Mouse (Mus musculus): Measurements from ENCODE around the gene Pakap. TPM values are rescaled to one million over a fixed set of nuclear protein-coding genes. Genes with fewer than 3 reads are reported as not detected.

The Pakap gene
- polyA plus RNA-seq, 1 experiment from 2014 or later = 25.4 TPM

DNA sequence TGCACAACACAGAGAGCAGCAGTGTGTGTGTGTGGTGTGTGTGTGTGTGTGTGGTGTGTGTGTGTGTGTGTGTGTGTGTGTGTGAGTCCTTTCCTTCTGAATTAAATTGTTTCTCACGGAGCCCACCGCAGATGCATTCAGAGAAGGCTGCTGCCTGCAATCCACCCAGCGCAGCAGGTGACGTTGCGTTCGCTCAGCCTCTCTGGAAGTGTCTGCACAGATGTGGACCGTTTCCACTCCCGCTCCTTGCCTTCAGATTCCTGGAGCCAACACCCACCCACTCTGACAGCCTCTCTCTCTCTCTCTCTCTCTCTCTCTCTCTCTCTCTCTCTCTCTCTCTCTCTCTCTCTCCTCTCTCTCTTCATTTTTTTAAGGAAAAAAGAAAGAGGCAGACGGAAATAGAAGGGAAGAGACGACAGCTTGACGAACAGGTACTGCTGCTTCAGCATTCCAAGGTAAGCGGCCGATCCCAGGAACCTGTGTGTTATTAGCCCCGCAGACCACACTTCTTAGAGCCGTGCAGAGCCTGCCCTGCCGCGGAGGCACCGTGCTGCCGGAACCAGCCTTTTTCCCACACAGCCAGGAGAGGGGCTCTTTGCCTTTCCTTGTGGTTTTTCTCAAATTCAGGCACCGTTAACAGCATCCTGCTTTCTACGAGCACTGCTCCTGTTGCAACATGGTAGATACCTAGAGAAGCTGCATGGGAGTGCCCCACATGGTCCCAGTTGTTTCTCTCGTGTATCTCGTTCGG, 69.8 kb downstream of the Pakap start:
- 21% methylated on average over 24 of the region's 24 CpGs for WGBS
- peaks cover 36% of the 10 kb centered on the region for H3K4me1 ChIP-seq (ENCODE audit: control insufficient read depth, insufficient read depth, low read length)
- peak overlapping the region; percentile 30 for H3K4me3 ChIP-seq (ENCODE audit: low read depth, low read length)
- peak; percentile 67 for DNase-seq (ENCODE audit: low spot score)
- H3K9me3 ChIP-seq (ENCODE audit: control insufficient read depth, low read length) = no peaks in the 10 kb centered on the region
- ATAC-seq (ENCODE audit: low read depth) = peak; percentile 68; the same call in 1 of the 2 replicates
- no peaks in the 10 kb centered on the region for H3K27me3 ChIP-seq (replicated peaks; ENCODE audit: control insufficient read depth, insufficient read depth, low read length)
- H3K27ac ChIP-seq (replicated peaks; ENCODE audit: low read depth, low read length) = no peak overlapping the region
- no peaks in the 10 kb centered on the region for H3K36me3 ChIP-seq (ENCODE audit: control insufficient read depth, insufficient read depth, low read length)
- peak overlapping the region; percentile 60 for H3K9ac ChIP-seq (ENCODE audit: low read depth, low read length)
- peak overlapping the region; percentile 64 for H3K4me2 ChIP-seq (ENCODE audit: low read depth, low read length)

- Histone ChIP-seq H3K4me2 (ENCODE audit: low read depth, low read length) (no peak overlapping the region), H3K4me1 (ENCODE audit: control insufficient read depth, insufficient read depth, low read length) (peaks cover 30% of the 10 kb centered on the region), H3K9me3 (ENCODE audit: control insufficient read depth, low read length) (no peaks in the 10 kb centered on the region), H3K27ac (replicated peaks; ENCODE audit: low read depth, low read length) (no peak overlapping the region), H3K36me3 (ENCODE audit: control insufficient read depth, insufficient read depth, low read length) (no peaks in the 10 kb centered on the region), H3K4me3 (ENCODE audit: low read depth, low read length) (no peak overlapping the region), H3K27me3 (replicated peaks; ENCODE audit: control insufficient read depth, insufficient read depth, low read length) (no peaks in the 10 kb centered on the region), H3K9ac (ENCODE audit: low read depth, low read length) (no peak overlapping the region)
- WGBS = 78% methylated on average over 9 of the region's 9 CpGs
- ATAC-seq (ENCODE audit: low read depth) = no peak
- DNase-seq (ENCODE audit: low spot score) = no peak
Measured at GRCm38 (mm10) chr4:57638941-57639340, 71.0 kb downstream of the Pakap start.

GRCm38 (mm10) chr4:57640222-57640621, 72.2 kb downstream of the Pakap start:
- H3K4me2 ChIP-seq (ENCODE audit: low read depth, low read length) = no peak overlapping the region
- no peak overlapping the region for H3K9ac ChIP-seq (ENCODE audit: low read depth, low read length)
- no peak overlapping the region for H3K4me3 ChIP-seq (ENCODE audit: low read depth, low read length)
- H3K27me3 ChIP-seq (replicated peaks; ENCODE audit: control insufficient read depth, insufficient read depth, low read length) = no peaks in the 10 kb centered on the region
- 42% methylated on average over 7 of the region's 7 CpGs for WGBS
- DNase-seq (ENCODE audit: low spot score) (no peak), ATAC-seq (ENCODE audit: low read depth) (no peak)
- no peak overlapping the region for H3K27ac ChIP-seq (replicated peaks; ENCODE audit: low read depth, low read length)
- no peaks in the 10 kb centered on the region for H3K36me3 ChIP-seq (ENCODE audit: control insufficient read depth, insufficient read depth, low read length)
- H3K4me1 ChIP-seq (ENCODE audit: control insufficient read depth, insufficient read depth, low read length) = peaks cover 30% of the 10 kb centered on the region
- H3K9me3 ChIP-seq (ENCODE audit: control insufficient read depth, low read length) = no peaks in the 10 kb centered on the region

DNA sequence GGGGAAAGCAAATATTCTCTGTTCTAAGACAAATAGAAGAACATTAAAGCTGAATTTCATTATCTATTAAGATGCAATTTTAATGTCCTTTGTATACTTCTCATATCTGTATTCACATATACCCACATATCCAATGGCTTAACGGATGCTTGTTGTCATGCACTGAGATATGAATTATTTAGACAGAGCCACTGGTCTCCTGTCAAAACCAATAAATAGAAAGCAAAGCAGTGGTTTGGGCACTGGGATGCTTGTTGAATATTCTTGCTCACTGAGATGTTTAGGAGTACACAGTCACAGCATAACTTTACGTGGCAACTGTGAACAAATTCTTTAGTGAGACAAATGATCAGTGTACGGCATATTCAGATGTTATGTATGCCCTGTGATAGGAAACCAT, 73.0 kb downstream of the Pakap start:
- H3K36me3 ChIP-seq (ENCODE audit: control insufficient read depth, insufficient read depth, low read length) = no peaks in the 10 kb centered on the region
- no peak overlapping the region for H3K4me3 ChIP-seq (ENCODE audit: low read depth, low read length)
- peaks cover 29% of the 10 kb centered on the region for H3K4me1 ChIP-seq (ENCODE audit: control insufficient read depth, insufficient read depth, low read length)
- no peak for ATAC-seq (ENCODE audit: low read depth)
- DNase-seq (ENCODE audit: low spot score) = no peak
- H3K4me2 ChIP-seq (ENCODE audit: low read depth, low read length) = no peak overlapping the region
- H3K27me3 ChIP-seq (replicated peaks; ENCODE audit: control insufficient read depth, insufficient read depth, low read length) = no peaks in the 10 kb centered on the region
- H3K27ac ChIP-seq (replicated peaks; ENCODE audit: low read depth, low read length) = no peak overlapping the region
- H3K9me3 ChIP-seq (ENCODE audit: control insufficient read depth, low read length) = no peaks in the 10 kb centered on the region
- H3K9ac ChIP-seq (ENCODE audit: low read depth, low read length) = no peak overlapping the region
- WGBS = 86% methylated on average over 3 of the region's 3 CpGs

- Histone ChIP-seq H3K9ac (ENCODE audit: low read depth, low read length) (no peak overlapping the region), H3K4me3 (ENCODE audit: low read depth, low read length) (no peak overlapping the region), H3K27ac (replicated peaks; ENCODE audit: low read depth, low read length) (no peak overlapping the region), H3K9me3 (ENCODE audit: control insufficient read depth, low read length) (0 out of 2 replicates have a peak, but pooled peaks cover 3% of the 10 kb centered on the region), H3K27me3 (replicated peaks; ENCODE audit: control insufficient read depth, insufficient read depth, low read length) (no peaks in the 10 kb centered on the region), H3K4me2 (ENCODE audit: low read depth, low read length) (no peak overlapping the region), H3K4me1 (ENCODE audit: control insufficient read depth, insufficient read depth, low read length) (no peaks in the 10 kb centered on the region), H3K36me3 (ENCODE audit: control insufficient read depth, insufficient read depth, low read length) (peaks cover 34% of the 10 kb centered on the region)
- no peak for DNase-seq (ENCODE audit: low spot score)
- 40% methylated on average over 1 of the region's 1 CpGs for WGBS
- no peak for ATAC-seq (ENCODE audit: low read depth)
Measured at GRCm38 (mm10) chr4:57650994-57651393, 83.0 kb downstream of the Pakap start.

- Histone ChIP-seq H3K4me1 (ENCODE audit: control insufficient read depth, insufficient read depth, low read length) (no peaks in the 10 kb centered on the region), H3K27me3 (replicated peaks; ENCODE audit: control insufficient read depth, insufficient read depth, low read length) (no peaks in the 10 kb centered on the region), H3K9me3 (ENCODE audit: control insufficient read depth, low read length) (0 out of 2 replicates have a peak, but pooled peaks cover 3% of the 10 kb centered on the region), H3K9ac (ENCODE audit: low read depth, low read length) (no peak overlapping the region), H3K4me2 (ENCODE audit: low read depth, low read length) (no peak overlapping the region), H3K36me3 (ENCODE audit: control insufficient read depth, insufficient read depth, low read length) (peaks cover 34% of the 10 kb centered on the region), H3K27ac (replicated peaks; ENCODE audit: low read depth, low read length) (no peak overlapping the region), H3K4me3 (ENCODE audit: low read depth, low read length) (no peak overlapping the region)
- WGBS = 83% methylated on average over 8 of the region's 8 CpGs
- ATAC-seq (ENCODE audit: low read depth) = no peak
- peak; percentile 44 for DNase-seq (ENCODE audit: low spot score)
Measured at GRCm38 (mm10) chr4:57651547-57651946, 83.6 kb downstream of the Pakap start.

DNA sequence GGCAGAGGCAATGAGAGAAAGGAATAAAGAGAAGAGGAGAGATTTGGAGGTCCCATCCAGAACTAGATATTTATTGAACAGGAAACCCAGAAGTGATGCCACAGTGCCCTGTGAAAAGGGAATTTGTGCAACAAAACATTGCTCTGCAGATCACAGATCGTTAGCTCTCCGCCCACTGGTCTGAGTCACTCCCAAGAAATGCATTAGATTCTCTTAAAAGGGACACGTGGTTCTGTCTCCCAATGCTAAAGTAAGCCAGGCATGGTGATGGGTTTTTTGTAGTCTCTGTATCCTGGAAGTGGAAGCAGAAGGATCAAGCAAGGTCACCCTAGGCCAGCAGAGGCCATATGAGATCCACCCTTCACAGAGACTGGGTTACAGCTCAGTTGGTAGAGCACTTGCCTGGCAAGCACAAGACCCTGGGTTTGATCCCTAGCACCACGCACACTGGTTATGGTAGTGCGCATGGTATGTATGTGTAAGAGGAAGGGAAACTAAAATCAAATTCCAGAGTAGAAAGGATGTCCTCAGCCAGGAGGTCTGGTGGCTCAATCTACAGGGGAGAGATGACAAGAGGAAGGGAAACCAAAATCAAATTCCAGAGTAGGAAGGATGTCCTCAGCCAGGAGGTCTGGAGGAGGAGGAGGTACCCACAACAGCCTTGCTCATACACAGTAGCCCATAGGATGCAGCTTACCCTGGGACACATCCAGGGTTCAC, 84.4 kb downstream of the Pakap start:
- Histone ChIP-seq H3K4me3 (ENCODE audit: low read depth, low read length) (no peak overlapping the region), H3K27ac (replicated peaks; ENCODE audit: low read depth, low read length) (no peak overlapping the region), H3K36me3 (ENCODE audit: control insufficient read depth, insufficient read depth, low read length) (peaks cover 34% of the 10 kb centered on the region), H3K9me3 (ENCODE audit: control insufficient read depth, low read length) (0 out of 2 replicates have a peak, but pooled peaks cover 3% of the 10 kb centered on the region), H3K4me1 (ENCODE audit: control insufficient read depth, insufficient read depth, low read length) (no peaks in the 10 kb centered on the region), H3K4me2 (ENCODE audit: low read depth, low read length) (no peak overlapping the region), H3K27me3 (replicated peaks; ENCODE audit: control insufficient read depth, insufficient read depth, low read length) (no peaks in the 10 kb centered on the region), H3K9ac (ENCODE audit: low read depth, low read length) (no peak overlapping the region)
- DNase-seq (ENCODE audit: low spot score) = no peak
- no peak for ATAC-seq (ENCODE audit: low read depth)
- 78% methylated on average over 5 of the region's 5 CpGs for WGBS

- no peak overlapping the region for H3K27ac ChIP-seq (replicated peaks; ENCODE audit: low read depth, low read length)
- WGBS = 72% methylated on average over 1 of the region's 1 CpGs
- H3K9ac ChIP-seq (ENCODE audit: low read depth, low read length) = no peak overlapping the region
- ATAC-seq (ENCODE audit: low read depth) (no peak), DNase-seq (ENCODE audit: low spot score) (no peak)
- no peak overlapping the region for H3K4me2 ChIP-seq (ENCODE audit: low read depth, low read length)
- no peaks in the 10 kb centered on the region for H3K4me1 ChIP-seq (ENCODE audit: control insufficient read depth, insufficient read depth, low read length)
- no peak overlapping the region for H3K4me3 ChIP-seq (ENCODE audit: low read depth, low read length)
- H3K27me3 ChIP-seq (replicated peaks; ENCODE audit: control insufficient read depth, insufficient read depth, low read length) = no peaks in the 10 kb centered on the region
- H3K36me3 ChIP-seq (ENCODE audit: control insufficient read depth, insufficient read depth, low read length) = peaks cover 15% of the 10 kb centered on the region; the same call in 1 of the 2 replicates
- H3K9me3 ChIP-seq (ENCODE audit: control insufficient read depth, low read length) = 0 out of 2 replicates have a peak, but pooled peaks cover 3% of the 10 kb centered on the region
Measured at GRCm38 (mm10) chr4:57655966-57656365, 88.0 kb downstream of the Pakap start.
